Mouse (Mus musculus) lung, postnatal 4 days (tissue): ENCODE data around the gene Gm11565.
"Not testable (repeated sequence)": the region's sequence is repeated elsewhere in the genome, so short reads cannot be mapped to it uniquely, and the experiment has no call there.

ENCODE experiments used
- DNase-seq, 2 experiments: peaks; one replicate each; pipeline ENCODE4 v3.0.0; 2021

Gm11565 gene

DNA sequence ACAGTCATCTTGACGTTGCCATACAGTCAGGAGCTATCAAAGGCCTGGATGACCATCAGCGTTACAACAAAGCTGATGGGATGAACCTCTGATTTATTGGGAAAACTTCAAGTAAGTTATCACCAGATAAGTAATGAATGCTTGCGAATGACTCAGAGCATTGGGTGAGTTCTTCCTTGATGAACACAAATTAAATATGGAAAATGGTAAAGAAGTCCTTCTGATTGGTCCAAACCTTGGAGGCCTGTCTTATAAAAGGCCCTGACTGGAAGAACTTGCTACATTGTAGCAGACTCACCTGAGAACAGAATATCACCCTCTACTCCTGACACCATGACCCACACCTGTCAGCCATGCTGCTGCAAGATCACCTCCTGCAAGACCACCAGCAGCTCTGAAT lies at the start of gene Gm11565:
Gene Gm11565, plus strand, starts transcription at position 301 of the 400 bp plus-strand sequence.
- DNase-seq, result no peak

DNA sequence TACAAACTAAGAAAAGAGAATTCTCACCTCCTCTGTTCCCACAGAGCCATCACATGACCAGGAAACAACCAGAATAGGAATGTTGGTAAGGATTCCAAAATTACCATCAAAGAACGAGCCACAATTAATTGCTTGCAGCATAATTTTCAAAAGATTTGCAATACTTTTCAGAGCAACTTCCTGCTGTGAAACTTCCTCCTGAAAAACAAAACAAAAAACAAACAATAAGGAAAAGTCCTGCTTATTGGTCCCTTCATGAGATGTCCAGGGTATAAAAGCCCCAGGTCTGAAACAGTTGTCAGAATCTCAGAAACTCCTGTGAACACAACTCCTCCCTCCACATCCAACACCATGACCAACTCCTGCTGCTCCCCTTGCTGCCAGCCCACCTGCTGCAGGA lies 41.5 kb upstream of the Gm11565 start, which contains the start of gene Krtap9-1:
Gene Krtap9-1, plus strand, starts transcription at position 301 of the 400 bp plus-strand sequence.
- DNase-seq, result not testable (repeated sequence)

DNA sequence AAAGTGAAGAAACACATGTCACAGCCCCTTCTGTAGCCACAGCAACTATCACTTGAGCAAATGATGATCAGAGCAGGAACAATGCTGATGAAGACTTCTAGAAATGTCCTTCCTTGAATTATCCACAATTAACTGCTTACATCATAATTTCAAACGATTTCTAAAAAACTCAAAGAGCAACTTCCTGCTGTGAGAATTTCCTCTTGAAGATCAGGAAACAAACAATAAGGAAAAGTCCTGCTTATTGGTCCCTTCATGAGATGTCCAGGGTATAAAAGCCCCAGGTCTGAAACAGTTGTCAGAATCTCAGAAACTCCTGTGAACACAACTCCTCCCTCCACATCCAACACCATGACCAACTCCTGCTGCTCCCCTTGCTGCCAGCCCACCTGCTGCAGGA lies 35.7 kb upstream of the Gm11565 start, which contains the start of gene Gm11567:
Gene Gm11567, plus strand, starts transcription at position 301 of the 400 bp plus-strand sequence.
- not testable (repeated sequence) for DNase-seq

DNA sequence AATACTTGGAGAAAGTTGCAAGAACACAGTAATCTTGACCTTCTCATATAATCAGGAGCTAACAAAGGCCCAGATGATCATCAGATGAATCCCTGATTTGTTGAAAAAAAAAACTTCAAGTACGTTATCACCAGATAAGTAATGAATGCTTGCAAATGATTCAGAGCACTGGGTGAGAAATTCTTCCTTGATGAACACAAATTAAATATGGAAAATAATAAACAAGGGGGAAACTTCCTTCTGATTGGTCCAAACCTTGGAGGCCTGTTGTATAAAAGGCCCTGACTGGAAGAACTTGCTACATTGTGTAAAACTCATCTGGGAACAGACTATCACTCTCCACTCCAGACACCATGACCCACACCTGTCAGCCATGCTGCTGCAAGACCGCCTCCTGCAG lies 6.9 kb upstream of the Gm11565 start, which contains the start of gene Krtap31-1:
Gene Krtap31-1, plus strand, starts transcription at position 301 of the 400 bp plus-strand sequence.
- DNase-seq, result no peak

DNA sequence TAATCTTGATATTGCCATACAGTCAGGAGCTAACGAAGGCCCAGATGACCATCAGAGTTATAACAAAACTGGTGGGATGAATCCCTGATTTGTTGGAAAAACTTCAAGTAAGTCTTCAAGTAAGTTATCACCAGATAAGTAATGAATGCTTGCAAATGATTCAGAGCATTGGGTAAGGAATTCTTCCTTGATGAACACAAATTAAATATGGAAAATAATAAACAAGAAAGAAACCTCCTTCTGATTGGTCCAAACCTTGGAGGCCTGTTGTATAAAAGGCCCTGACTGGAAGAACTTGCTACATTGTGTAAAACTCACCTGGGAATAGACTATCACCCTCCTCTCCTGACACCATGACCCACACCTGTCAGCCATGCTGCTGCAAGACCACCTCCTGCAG lies 21.4 kb downstream of the Gm11565 start, which contains the start of gene Krtap31-2:
Gene Krtap31-2, plus strand, starts transcription at position 301 of the 400 bp plus-strand sequence.
- no peak for DNase-seq

DNA sequence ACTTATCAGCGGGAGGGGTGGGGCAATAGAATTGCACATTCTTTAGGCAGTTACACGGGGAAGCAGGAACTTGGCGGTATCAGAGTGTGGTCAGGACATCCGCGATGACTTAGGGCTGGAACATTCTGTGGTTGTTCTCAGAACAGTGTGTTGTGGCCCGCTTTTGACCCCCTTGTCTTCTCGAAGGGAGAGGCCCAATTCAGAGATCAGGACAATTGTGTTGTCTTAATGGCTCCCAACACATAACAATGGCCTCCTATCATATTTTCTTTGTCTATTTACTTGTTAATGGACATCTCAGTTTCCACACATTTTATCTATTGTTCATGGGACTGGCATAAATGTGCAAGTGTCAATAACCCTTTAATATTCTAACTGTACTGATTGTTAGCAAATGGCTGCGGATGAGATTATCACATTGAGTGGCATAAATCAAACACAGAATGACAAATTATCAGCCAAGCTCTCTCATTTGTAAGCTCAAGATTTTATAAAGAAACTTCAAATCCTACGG lies 23.3 kb downstream of the Gm11565 start:
- no peak for DNase-seq

DNA sequence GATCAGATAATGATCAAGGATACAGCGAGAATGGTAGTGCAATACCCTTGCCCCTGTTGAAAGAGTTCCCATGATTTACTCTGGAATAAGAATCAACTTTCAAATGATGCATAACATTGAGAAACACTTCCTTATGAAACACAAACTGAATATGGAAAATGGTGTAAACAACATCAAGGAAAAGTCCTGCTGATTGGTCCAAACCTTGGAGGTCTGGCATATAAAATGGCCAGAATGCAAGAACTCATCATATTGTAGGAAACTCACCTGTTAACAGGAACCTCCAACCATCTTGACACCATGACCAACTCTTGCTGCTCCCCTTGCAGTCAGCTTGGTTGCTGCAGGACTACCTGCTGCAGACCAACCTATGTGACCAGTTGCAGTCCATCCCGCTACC lies 33.6 kb downstream of the Gm11565 start, which contains the start of gene Krtap9-5:
Gene Krtap9-5, plus strand, starts transcription at position 301 of the 400 bp plus-strand sequence.
- DNase-seq, result no peak

DNA sequence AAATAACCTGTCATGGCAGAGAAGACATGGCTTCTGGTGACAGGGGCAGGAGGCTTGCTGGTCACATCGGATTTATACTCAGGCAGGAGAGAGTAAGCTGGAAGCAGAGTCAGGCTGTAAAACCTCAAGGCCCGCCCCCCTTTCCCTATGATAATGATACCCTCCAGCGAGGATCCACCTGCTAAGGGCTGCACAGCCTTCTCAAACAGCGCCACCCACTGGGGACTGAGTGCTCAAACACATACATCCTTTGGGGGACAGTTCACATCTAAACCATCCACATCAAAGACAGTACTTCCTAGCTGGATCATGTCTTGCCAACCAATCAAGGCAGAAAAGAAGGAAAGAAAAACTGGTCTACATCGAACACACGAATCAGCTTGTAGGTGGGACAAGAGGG lies 49.7 kb downstream of the Gm11565 start:
- no peak for DNase-seq
